Mouse (Mus musculus): ENCODE results near the gene Fbn1.
"Not testable (repeated sequence)": the region's sequence is repeated elsewhere in the genome, so short reads cannot be mapped to it uniquely, and the experiment has no call there.

Fbn1 gene

DNA sequence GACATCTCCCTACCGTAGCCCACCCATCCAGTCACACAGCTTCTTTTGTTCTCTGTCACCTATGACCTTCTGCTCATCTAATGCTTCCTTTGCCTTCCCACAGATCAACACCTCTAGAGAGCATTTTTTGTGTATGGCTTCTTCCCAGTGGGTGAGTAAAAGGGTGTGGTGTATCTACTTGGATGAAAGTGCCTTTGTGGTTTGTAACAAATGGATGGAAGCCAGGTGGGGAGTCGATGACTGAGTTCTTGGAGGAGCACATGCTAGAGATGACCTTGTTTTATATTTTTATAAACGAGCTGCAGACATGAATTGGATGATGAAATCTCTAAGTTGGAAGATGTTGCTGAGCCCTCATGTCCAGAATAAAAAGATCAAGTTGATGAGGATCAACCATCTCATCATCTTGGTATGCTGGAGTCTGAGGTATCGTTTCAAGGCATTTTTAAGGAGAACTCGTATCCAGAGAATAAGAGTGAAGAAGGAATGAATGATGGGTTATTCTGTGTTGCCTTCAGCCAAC, 213.8 kb downstream of the Fbn1 start:
- no peak for DNase-seq (ENCODE audit: low spot score in 2 of 2)

DNA sequence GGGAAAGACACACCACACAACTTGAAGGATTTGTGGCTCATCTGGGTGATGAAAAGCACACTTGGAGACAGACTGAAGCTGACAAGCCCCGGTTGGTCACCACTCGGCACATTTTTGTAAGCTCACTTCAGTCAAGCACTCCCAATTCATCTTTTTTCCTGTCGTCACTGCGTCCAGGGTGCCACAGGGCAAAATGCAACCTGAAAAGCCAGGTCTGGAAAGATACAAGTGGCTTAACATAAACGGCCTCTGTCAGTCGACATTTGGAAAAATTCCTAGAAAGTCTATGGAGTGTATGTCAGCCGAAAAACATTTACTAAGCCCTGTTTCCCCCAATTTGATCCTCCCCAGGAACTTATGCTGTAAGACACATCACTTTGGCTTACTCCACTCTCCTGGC, 215.2 kb downstream of the Fbn1 start:
- DNase-seq (ENCODE audit: low spot score in 2 of 2): no peak

DNA sequence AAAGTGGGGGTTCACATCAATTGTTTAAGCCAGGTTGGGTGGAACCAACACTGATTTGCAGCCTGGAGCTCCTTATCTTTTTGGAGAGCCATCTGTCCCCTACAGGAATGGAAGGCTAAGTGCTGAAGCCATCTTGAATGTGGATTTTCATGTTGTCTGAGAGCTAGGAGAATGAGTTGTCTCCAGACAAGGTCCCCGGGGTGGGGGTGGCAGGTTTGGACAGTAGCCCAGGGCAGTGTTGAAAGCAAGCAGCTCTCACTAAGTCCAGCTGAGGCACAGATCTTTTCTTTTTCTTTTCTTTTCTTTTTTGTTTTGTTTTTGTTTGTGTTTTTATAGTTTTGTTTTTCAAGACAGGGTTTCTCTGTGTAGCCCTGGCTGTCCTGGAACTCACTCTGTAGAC, 216.7 kb downstream of the Fbn1 start:
- DNase-seq (ENCODE audit: low spot score in 2 of 2): no peak

DNA sequence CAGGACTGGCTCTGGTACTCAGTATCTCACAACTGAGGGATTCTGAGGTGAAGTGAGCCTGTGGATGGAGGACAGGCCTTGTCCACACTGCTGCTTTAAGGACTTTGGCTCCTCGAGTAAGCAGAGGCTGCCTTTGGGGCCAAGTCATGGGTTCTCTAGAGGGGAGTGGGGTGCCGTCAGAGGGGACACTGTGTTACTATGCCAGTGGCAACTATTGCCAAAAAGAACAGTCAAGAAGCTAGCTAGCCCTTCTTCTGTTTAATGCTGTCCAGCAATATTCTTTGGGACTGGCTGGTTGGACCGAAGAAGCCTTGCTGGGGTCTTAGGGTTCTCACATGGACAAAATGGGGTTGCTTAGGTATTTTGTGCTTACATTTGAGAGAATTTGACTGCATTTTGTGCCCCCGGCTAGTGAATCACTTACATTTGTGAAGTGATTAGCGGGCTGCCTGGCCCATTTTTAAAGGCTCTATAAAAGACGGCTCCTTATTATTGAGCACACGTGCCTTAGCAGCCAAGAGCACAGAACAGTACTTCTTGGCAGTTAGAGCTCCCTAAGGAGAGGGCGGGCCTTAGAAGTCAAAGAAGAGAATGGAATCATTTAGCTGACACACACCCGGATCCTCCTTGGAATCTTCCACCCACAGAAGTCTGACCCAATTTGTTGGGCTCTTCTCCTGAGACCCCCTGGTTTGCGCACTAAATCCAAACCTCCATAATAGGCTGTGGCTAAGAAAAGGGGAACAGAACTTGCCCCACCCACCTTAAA, 217.4 kb downstream of the Fbn1 start:
- no peak for DNase-seq (ENCODE audit: low spot score in 2 of 2)

DNA sequence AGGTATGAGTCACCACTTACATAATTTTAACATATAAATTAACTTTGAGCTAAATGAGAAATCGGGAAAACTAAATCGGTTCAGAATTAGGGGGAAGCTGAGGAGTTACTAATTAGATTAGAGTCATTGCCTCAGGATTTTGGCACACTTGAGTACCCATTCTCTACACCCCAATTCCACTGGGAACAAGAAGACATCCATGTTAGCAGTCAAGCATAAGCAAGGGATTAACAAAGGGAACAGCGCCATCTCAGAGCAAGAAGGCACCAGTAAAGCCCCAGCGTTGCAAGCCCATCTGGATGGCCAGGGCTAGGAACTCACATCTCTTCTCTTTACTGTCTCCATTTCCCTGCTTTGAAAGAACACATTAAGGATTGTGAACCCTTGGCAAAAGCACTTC, 222.0 kb downstream of the Fbn1 start:
- DNase-seq (ENCODE audit: low spot score in 2 of 2): no peak

DNA sequence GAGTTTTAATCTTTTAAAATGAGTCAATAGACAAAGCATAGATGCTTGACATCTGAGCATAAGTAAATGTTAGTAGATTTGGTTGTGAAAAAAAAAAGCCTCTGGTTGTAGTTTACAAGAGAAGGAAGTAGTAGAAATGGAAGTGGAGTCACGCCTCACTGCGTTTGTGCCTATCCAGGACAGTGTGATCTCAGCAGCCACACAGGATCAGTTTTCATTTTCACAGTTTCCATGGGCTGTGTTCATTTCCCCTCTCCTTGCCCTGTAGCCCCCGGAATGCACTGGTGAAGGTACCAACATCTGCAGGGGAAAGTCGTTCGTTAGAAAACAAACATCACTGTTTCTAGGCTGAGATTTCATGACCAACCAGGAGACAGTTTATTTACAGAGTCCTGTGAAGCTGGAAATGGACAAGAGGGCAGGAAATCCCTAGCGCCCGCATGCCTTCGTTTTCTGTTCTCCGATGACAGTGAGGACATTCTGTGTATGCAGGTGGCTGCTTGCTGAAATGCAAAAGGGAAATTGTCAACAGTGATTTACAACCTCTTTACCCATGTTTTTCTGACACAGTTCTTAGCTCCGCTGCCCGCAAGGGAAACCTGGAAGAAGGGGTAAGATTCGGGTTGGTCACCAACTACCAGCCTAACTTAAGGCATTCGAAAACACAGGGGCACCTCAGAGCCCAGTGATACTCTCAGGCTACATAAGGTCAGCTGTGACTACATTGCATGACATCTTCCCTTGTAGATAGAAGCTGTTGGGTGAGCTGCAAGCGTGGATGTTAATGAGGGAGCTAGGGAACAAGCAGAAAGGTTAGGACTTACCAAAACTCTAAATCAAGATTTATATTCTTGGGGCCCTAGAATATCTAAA, 225.2 kb downstream of the Fbn1 start:
- DNase-seq (ENCODE audit: low spot score in 2 of 2): peak in 1 of 2 experiments; percentile 25

DNA sequence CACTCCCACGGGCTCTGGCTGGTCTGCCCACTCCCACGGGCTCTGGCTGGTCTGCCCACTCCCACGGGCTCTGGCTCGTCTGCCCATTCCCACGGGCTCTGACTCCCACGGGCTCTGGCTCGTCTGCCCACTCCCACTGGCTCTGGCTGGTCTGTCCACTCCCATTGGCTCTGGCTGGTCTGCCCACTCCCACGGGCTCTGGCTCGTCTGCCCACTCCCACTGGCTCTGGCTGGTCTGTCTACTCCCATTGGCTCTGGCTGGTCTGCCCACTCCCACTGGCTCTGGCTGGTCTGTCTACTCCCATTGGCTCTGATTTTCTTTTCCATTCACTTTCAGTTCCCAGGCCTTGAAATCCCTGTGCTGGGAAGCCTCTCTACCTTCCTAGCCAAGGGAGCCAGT, 227.8 kb downstream of the Fbn1 start:
- DNase-seq (ENCODE audit: low spot score in 2 of 2): not testable (repeated sequence)

DNA sequence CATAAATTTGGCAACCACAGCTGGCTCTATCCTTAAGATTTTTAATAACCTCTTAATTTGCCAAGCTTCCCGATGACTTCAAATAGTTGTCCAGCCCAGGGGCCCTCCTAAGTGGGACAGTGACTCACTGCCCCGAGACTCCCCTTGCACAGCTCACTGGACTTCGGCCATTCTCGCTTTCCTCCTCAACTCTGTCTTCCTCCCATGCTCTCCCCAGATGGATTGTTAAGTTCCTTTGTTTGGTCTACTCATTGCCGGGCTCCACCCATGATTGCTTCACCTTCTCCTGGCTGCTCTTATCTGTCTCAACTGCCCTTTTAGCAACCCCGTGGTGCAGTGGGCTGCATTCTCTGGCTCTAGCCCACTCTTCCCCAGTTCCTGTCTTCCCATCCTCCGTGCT, 229.3 kb downstream of the Fbn1 start:
- no peak for DNase-seq (ENCODE audit: low spot score in 2 of 2)

DNA sequence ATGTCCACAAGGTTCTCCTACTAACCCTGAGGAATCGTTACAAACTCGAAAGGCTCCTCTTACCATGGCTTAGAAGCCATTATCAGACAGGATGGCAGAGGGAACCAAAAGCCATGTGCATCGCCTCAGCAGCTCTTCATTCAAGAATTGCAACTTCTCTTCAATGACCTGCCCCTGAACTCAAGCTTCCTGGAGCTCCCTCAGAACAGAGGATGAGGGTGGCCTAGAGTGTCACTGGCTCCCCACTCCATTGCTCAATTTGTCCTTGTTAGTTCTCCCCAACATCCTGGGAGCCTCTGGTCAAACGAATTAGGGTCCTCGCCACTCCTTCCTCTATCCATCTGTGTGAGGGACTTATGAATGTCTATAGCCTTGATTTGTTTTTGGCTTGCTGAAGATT, 231.1 kb downstream of the Fbn1 start:
- DNase-seq (ENCODE audit: low spot score in 2 of 2): no peak

DNA sequence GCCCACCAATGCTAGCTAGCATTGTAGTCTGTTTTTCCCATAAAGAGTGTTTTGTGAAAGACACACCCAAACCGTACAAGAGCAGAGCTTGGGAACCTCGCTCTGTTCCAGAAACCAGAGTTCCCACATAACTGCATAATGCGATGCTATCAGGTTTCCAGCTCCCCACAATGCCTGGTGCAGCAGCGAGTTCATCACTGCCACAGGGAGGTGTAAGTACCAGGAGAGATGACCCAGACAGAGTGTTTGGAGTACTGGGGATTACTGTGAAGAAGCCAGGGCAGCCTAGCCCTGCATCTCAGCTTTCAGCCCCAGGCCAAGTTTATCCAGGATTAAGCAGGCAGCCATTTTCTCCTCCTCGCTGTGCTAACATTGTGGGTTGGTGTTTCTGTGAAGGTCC, 232.2 kb downstream of the Fbn1 start:
- DNase-seq (ENCODE audit: low spot score in 2 of 2): no peak

DNA sequence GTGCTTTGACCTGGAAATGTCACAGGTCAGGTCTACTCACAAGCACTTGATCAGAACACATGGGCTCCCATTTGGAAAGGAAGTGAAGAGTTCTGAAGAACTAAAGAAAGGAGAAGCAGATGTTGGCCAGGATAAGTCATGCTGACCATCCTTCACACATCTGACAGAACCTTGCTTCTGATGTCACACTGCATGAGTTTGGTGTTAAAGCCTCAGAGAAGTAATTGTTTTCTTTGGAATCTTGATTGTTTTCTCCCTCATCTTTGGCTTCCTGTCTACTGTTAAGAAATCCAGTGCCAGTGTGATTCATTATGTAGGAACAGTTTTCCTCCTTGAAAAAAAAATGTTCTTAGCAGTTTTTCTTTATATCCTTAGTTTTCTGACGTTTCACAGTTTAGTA, 238.9 kb downstream of the Fbn1 start:
- no peak for DNase-seq (ENCODE audit: low spot score in 2 of 2)

DNA sequence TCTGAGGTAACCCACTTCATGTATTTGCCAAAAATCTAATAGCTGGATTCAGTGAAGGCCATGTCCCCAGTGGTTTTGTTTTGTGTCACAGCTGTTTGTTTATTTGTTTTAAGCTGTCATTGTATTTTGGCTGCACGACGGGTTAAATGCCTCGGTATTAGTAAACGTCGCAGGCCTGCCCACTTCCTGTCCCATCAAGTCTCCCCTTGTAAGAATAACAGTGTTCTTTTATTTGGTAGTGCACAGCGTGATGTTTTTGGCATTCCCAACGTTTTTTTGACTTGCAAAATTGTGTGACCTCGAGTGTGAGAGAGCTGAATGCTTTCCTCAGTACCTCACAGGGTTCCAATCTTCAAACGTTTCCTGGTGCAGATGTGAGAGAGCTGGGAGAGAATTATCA, 244.0 kb downstream of the Fbn1 start:
- DNase-seq (ENCODE audit: low spot score in 2 of 2): no peak

DNA sequence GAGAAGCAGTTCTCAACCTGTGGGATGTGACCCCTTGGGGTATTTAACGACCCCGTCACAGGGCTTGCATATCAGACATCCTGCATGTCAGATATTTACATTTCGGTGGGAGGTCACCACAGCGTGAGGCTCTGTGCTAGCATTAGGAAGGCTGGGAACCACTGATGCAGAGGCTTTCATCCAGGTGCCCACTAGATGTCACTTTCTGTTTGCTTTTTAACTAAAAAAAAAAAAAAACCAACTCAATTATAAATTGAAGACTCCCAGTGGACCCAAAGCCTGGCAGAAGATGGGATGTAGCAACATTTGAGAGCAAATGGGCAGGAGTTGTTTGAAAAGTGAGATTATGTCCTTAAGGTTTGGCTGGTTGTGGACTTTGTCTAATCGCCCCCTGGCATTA, 244.7 kb downstream of the Fbn1 start:
- no peak for DNase-seq (ENCODE audit: low spot score in 2 of 2)

DNA sequence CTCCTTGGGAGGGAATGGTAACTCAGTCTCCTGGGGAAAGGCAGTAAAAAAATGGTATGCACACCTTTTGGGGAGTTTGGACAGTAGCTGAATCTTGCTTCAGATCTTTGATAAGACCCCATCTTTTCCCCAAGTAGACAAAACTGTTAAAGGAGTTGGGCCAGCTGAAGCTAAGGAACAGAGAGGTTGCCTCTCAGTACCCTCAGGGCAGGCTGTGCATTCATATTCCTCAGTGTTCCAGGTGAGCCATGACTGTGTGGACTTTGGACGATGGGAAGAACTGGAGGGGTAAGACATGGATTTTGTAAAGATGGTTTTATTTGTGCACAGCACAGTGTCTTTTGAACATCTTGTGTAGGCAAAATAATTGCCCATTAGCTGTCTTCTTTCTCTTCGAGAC, 247.5 kb downstream of the Fbn1 start:
- no peak for DNase-seq (ENCODE audit: low spot score in 2 of 2)

DNA sequence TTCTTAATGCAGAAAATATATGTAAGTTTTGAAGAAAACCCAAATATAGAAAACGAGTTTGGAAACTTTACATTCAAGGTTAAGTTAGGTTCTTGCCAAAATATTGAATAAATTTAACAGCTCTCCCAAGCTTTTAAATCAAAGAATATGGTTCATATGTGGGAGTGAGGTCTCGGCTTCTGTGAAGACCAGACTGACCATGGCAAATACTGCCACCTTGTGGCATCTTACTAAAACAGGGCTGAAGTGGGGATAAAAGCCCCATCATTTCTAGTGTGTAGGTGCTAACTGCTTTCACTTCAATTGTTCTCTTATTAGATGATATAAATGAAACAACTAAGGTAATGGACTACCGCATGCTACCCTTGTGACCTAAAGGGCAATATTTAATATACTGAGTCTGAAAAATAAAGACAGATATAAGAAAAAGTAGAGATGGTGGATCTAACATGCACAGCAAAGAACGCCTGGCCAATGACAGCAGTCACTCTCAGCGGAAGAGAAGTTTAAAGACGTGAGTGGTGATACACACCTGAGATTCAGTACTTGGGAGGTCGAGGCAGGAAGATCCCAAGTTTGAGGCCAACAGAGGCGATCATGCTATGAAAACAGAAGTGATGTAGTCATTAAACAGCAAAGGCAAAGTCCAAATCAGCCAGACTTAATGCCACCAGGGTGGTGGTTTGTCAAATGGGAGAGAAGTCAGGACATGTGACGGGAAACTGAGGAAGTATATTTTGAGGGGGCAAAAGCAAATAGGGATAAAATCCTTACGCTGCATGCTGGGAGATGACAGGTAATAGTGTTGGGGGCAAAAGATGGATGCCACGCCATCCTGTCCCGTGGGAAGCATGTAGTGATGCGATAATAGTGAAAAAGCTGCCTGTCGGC, 248.3 kb downstream of the Fbn1 start:
- DNase-seq (ENCODE audit: low spot score in 2 of 2): peak in 1 of 2 experiments; percentile 33

DNA sequence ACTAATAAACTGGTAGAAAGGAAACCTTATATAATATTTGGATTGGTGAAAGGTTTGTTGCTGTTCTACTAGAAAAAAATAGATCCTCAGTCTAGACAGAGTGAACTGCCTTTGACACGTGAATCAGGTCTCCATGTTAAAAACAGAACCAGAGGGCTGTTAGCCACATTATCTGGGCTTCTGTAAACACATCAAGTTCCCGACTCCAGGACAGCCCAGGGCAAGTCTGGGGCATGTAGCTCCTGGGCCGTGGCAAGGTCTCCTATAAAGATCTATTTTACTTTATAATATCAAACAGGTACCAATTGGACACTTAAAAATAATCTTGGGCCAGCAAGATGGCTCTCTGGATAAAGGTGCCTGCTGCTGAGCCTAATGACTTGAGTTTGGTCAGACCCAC, 251.9 kb downstream of the Fbn1 start:
- DNase-seq (ENCODE audit: low spot score in 2 of 2): no peak

DNA sequence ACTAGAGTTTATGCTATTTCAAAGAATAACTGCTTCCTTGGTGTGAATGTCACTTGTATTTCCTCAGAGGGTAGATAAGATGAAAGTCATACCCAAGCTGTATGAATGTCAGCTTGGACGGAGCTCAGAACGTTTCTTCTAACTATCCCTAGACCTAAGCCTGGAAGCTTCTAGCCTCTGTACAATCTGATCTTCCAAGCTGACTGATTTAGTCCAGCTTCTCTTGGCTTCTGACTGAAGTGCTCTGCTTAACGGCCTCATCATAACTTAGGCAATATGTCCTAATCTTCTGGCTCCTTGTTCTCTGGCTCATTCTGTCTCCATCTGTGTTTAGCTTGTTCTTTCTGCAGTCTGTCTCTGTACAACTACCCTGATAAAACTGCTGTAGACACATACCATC, 253.2 kb downstream of the Fbn1 start:
- DNase-seq (ENCODE audit: low spot score in 2 of 2): no peak

DNA sequence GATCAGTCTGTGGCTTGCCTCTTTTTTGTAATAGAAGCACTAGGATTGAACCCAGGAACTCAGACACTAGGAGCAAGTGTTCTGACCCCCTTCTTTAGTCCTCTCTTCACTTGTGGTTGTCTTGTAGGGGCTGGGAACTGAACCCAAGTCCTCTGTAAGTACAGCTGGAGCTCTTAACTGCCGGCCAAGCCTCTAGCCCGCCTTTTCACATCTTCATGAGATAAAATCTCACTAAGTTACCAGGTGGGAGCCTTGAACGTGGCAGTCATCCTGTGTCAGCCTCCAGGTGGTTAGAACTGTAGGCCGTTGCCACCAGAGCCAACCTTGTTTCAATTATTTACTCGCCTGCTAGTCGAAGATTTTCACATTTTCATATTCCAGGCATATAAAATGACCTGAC, 254.1 kb downstream of the Fbn1 start:
- no peak for DNase-seq (ENCODE audit: low spot score in 2 of 2)

DNA sequence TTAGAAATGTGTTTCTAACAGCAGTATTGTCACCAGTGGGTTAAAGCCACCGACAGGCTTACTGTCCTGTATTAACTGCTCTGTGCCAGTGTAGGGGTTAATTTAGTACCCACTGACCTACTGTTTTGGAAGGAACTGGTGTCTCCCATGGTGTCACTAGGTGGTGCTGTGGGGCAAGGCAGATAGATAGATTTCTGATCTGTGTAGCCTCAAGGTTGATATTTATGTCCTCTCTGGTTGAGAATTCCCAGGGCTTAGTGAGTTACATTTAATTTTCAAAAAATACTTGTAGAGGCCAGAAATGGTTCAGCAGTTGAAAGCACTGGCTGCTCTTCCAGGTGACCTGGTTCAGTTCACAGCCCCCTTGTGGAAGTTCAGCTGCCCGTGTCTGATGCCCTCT, 255.5 kb downstream of the Fbn1 start:
- DNase-seq (ENCODE audit: low spot score in 2 of 2): peak in 1 of 2 experiments; percentile 70

DNA sequence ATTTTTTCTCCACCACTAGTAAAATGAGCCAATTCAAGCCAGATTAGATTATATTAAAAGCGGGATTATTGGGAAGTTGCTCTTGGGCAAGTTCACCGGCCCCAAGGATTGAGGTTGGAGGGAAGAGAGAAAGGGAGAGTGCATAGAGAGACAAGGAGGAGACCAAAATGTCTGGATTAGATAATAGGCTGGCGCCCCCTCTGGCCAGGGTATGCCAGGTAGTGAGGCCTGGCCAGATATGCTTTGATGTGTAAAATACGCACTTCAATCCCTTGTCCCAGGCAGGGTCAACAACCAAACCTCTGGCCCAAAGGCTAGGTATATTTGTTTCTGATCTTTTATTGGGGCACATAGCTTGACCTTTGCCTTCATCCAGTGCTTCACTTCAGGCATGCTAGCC, 256.0 kb downstream of the Fbn1 start:
- DNase-seq (ENCODE audit: low spot score in 2 of 2): peak in 1 of 2 experiments; percentile 64
